Mouse (Mus musculus): ENCODE results near the gene Cpne5.

- no peak for TF ChIP-seq POLR2A (IDR thresholded peaks at IDR 0.05; ENCODE audit: extremely low read depth, insufficient read depth, low read length)
- no peak for TF ChIP-seq CTCF (IDR thresholded peaks at IDR 0.05; ENCODE audit: low read depth, low read length)
These were observed 96.4 kb downstream of the Cpne5 start for GRCm38 (mm10) chr17:29141577-29141976.

All from liver, adult 2 months (tissue).